Mouse (Mus musculus): ENCODE measurements around the gene 2210016F16Rik.

GRCm38 (mm10) chr13:58373153-58373470 is 11.9 kb downstream of the 2210016F16Rik start:
- no peak for TF ChIP-seq POLR2A (IDR thresholded peaks at IDR 0.05; ENCODE audit: control insufficient read depth, low read depth, low read length)
- TF ChIP-seq CTCF (IDR thresholded peaks at IDR 0.05; ENCODE audit: control insufficient read depth, insufficient read depth, insufficient replicate concordance, low read depth, low read length), result no peak
